Comparison of ENCODE assay signal across 9 mouse cellular contexts in genomic region chr8:123103285-123103684, GRCm38 (mm10). TPM values are rescaled to one million over a fixed set of nuclear protein-coding genes. Genes with fewer than 3 reads are reported as not detected.
DNase-seq lines count a peak whose midpoint lies in the region; ATAC-seq and TF ChIP-seq lines count a peak whose summit lies in the region.
"Had no signal": no experiment of that assay in that cellular context is flagged by ENCODE, and none has a peak within 500 bp of the region (broad histone marks: within the 10 kb centered on the region; RNA-seq: fewer than 3 reads in every experiment).

No protein-coding gene starts in this region.

- no peaks in the 10 kb centered on the region for H3K9me3 ChIP-seq in intestine, embryonic 15.5 days
- no peaks in the 10 kb centered on the region for H3K9me3 ChIP-seq in neural tube, embryonic 11.5 days (ENCODE audit: control insufficient read depth, low read length)

- peak overlapping the region; percentile 93 for H3K9ac ChIP-seq in intestine, embryonic 15.5 days
- H3K9ac ChIP-seq in neural tube, embryonic 11.5 days (ENCODE audit: low read length), result peak overlapping the region; percentile 97

- peaks cover 18% of the 10 kb centered on the region for H3K36me3 ChIP-seq in intestine, embryonic 15.5 days
- peaks cover 14% of the 10 kb centered on the region for H3K36me3 ChIP-seq in neural tube, embryonic 11.5 days (ENCODE audit: control insufficient read depth, insufficient read depth, low read length)

- WGBS in intestine, embryonic 15.5 days, result 11% methylated on average over 15 of the region's 15 CpGs
- 14% methylated on average over 14 of the region's 15 CpGs for WGBS in neural tube, embryonic 11.5 days

- no peak for DNase-seq in layer of hippocampus, adult 2 months (ENCODE audit: low spot score in 2 of 2)
- no peak for DNase-seq in layer of hippocampus, adult 18-20 months (ENCODE audit: low spot score in 2 of 2)
- no peak for DNase-seq in neural tube, embryonic 11.5 days (ENCODE audit: low spot score)
- DNase-seq in embryo, embryonic 11 days, result no peak
- no peak for DNase-seq in adipocyte (ENCODE audit: low spot score)
- DNase-seq in gastrocnemius, adult 18-20 months (ENCODE audit: low spot score), result no peak

- peaks cover 3% of the 10 kb centered on the region for H3K4me1 ChIP-seq in brown adipose tissue, adult 24 weeks (ENCODE audit: control insufficient read depth, insufficient read depth, insufficient read length, low read length)
- H3K4me1 ChIP-seq in intestine, embryonic 15.5 days (replicated peaks), result peaks cover 9% of the 10 kb centered on the region
- H3K4me1 ChIP-seq in neural tube, embryonic 11.5 days (ENCODE audit: control insufficient read depth, insufficient read depth, low read length), result peaks cover 8% of the 10 kb centered on the region

- no peaks in the 10 kb centered on the region for H3K27me3 ChIP-seq in intestine, embryonic 15.5 days (replicated peaks)
- no peaks in the 10 kb centered on the region for H3K27me3 ChIP-seq in neural tube, embryonic 11.5 days (ENCODE audit: control insufficient read depth, insufficient read depth, low read length)

- H3K4me2 ChIP-seq in intestine, embryonic 15.5 days (replicated peaks), result peak overlapping the region; percentile 84
- H3K4me2 ChIP-seq in neural tube, embryonic 11.5 days (ENCODE audit: low read depth), result peak overlapping the region; percentile 95

- H3K4me3 ChIP-seq in layer of hippocampus, adult 2 months, result peak overlapping the region; percentile 98
- H3K4me3 ChIP-seq in brown adipose tissue, adult 24 weeks (ENCODE audit: insufficient read depth, low read depth, low read length), result peak overlapping the region; percentile 80
- H3K4me3 ChIP-seq in intestine, embryonic 15.5 days (replicated peaks), result peak overlapping the region; percentile 75
- H3K4me3 ChIP-seq in neural tube, embryonic 11.5 days (ENCODE audit: low read depth, low read length), result peak overlapping the region; percentile 95

- peak overlapping the region; percentile 96; the same call in 1 of the 2 replicates for H3K27ac ChIP-seq in layer of hippocampus, adult 2 months
- no peak overlapping the region for H3K27ac ChIP-seq in brown adipose tissue, adult 24 weeks (replicated peaks; ENCODE audit: low read depth, low read length)
- H3K27ac ChIP-seq in intestine, embryonic 15.5 days, result peak overlapping the region; percentile 58; the same call in 1 of the 2 replicates
- no peak overlapping the region for H3K27ac ChIP-seq in neural tube, embryonic 11.5 days (ENCODE audit: low read depth, low read length)

- ATAC-seq in intestine, embryonic 15.5 days, result no peak
- no peak for ATAC-seq in neural tube, embryonic 11.5 days (ENCODE audit: insufficient read depth, low FRiP score, low TSS enrichment)

- no peak for TF ChIP-seq CTCF in layer of hippocampus, adult 2 months (conservative IDR thresholded peaks at IDR 0.05)

RNA-seq across cellular contexts. Expression of gene Rpl13, which starts 1.1 kb away (rescaled TPM):
- total RNA-seq in layer of hippocampus, adult 2 months (2021), result 100 to 1,000 TPM; 418 to 466 TPM
- total RNA-seq in layer of hippocampus, adult 18-20 months (2021), result 100 to 1,000 TPM; 467 to 496 TPM
- polyA plus RNA-seq in brown adipose tissue, adult 24 weeks (2012; ENCODE audit: insufficient read depth, insufficient read length, missing spikeins), result 615 and 813 TPM in 2 replicates
- 1,399 and 1,578 TPM in 2 replicates for polyA plus RNA-seq in intestine, embryonic 15.5 days (2015; fragmentation: Nextera tagmentation; extraction: Ambion mirVana)
- polyA plus RNA-seq in neural tube, embryonic 11.5 days (2014; fragmentation: Nextera tagmentation; extraction: Ambion mirVana), result 1,194 and 1,271 TPM in 2 replicates
- total RNA-seq in gastrocnemius, adult 18-20 months (2021), result 100 to 1,000 TPM; 432 to 435 TPM

RNA-seq across cellular contexts. Expression of gene Cpne7, which starts 13.9 kb away (rescaled TPM):
- 100 to 1,000 TPM; 257 to 313 TPM for total RNA-seq in layer of hippocampus, adult 2 months (2021)
- 100 to 1,000 TPM; 273 to 284 TPM for total RNA-seq in layer of hippocampus, adult 18-20 months (2021)
- polyA plus RNA-seq in brown adipose tissue, adult 24 weeks (2012; ENCODE audit: insufficient read depth, insufficient read length, missing spikeins), result not detected in 2 replicates
- 0.98 and 1.3 TPM in 2 replicates for polyA plus RNA-seq in intestine, embryonic 15.5 days (2015; fragmentation: Nextera tagmentation; extraction: Ambion mirVana)
- 0.40 TPM in 1 of 2 replicates, not detected in the other for polyA plus RNA-seq in neural tube, embryonic 11.5 days (2014; fragmentation: Nextera tagmentation; extraction: Ambion mirVana)
- total RNA-seq in gastrocnemius, adult 18-20 months (2021), result under 1 TPM in 1 of 2 experiments, not detected in 1; 0.14 TPM

RNA-seq across cellular contexts. Expression of gene Spg7, which starts 40.5 kb away (rescaled TPM):
- total RNA-seq in layer of hippocampus, adult 2 months (2021), result 10 to 100 TPM; 63.4 to 66.3 TPM
- total RNA-seq in layer of hippocampus, adult 18-20 months (2021), result 10 to 100 TPM; 60.0 to 64.8 TPM
- 154 and 173 TPM in 2 replicates for polyA plus RNA-seq in brown adipose tissue, adult 24 weeks (2012; ENCODE audit: insufficient read depth, insufficient read length, missing spikeins)
- 51.7 and 52.5 TPM in 2 replicates for polyA plus RNA-seq in intestine, embryonic 15.5 days (2015; fragmentation: Nextera tagmentation; extraction: Ambion mirVana)
- polyA plus RNA-seq in neural tube, embryonic 11.5 days (2014; fragmentation: Nextera tagmentation; extraction: Ambion mirVana), result 45.3 and 47.7 TPM in 2 replicates
- total RNA-seq in gastrocnemius, adult 18-20 months (2021), result 10 to 100 TPM; 73.9 to 77.4 TPM

RNA-seq across cellular contexts. Expression of gene Sult5a1, which starts 54.8 kb away (rescaled TPM):
- 1 to 10 TPM; 2.0 to 2.8 TPM for total RNA-seq in layer of hippocampus, adult 2 months (2021)
- 1 to 10 TPM; 2.2 to 3.2 TPM for total RNA-seq in layer of hippocampus, adult 18-20 months (2021)
- 3.4 and 4.3 TPM in 2 replicates for polyA plus RNA-seq in brown adipose tissue, adult 24 weeks (2012; ENCODE audit: insufficient read depth, insufficient read length, missing spikeins)
- 12.1 and 12.3 TPM in 2 replicates for polyA plus RNA-seq in intestine, embryonic 15.5 days (2015; fragmentation: Nextera tagmentation; extraction: Ambion mirVana)
- 2.3 and 5.6 TPM in 2 replicates for polyA plus RNA-seq in neural tube, embryonic 11.5 days (2014; fragmentation: Nextera tagmentation; extraction: Ambion mirVana)
- 1 to 10 TPM; 1.7 to 2.2 TPM for total RNA-seq in gastrocnemius, adult 18-20 months (2021)
- total RNA-seq: neutrophil, adult 5-6 weeks had no signal

Comparison
In these comparisons a context has a peak if more than half of its experiments do, and no peak if none do; other contexts are left out.
1. H3K27ac ChIP-seq: peak in layer of hippocampus, adult 2 months (single experiment) and intestine, embryonic 15.5 days (single experiment); none in brown adipose tissue, adult 24 weeks (single experiment) and neural tube, embryonic 11.5 days (single experiment).
2. RNA of gene Cpne7, which starts 13.9 kb away (total RNA-seq): 257 to 313 TPM in layer of hippocampus, adult 2 months and 273 to 284 TPM in layer of hippocampus, adult 18-20 months; 0.14 TPM in gastrocnemius, adult 18-20 months; every median in the first group is over 100 times any median in the second.
3. Peak in every context shown above with its lines, with median percentiles within 50 percentile points of each other: H3K4me3 ChIP-seq.